Mouse (Mus musculus) brain, embryonic 14.5 days (tissue): ENCODE measurements around the gene Grn. TPM values are rescaled to one million over a fixed set of nuclear protein-coding genes. Genes with fewer than 3 reads are reported as not detected.

Experiments
- DNase-seq: peaks from one replicate; pipeline ENCODE4 v3.0.0-alpha.2; 2011; ENCODE audit warnings: low read depth
- CTCF ChIP-seq: fragments of 200-500 bp; IDR thresholded peaks from 2 replicates; pipeline ENCODE4 v1.5.1; 2012; ENCODE audit warnings: inconsistent platforms, mild to moderate bottlenecking, moderate library complexity, borderline replicate concordance; ENCODE audit not compliant: insufficient read depth, insufficient read length; ENCODE audit errors: extremely low read depth
- POLR2A ChIP-seq: fragments of 200-500 bp; IDR thresholded peaks from 2 replicates; pipeline ENCODE4 v1.6.1; 2012; ENCODE audit warnings: mild to moderate bottlenecking, inconsistent platforms, borderline replicate concordance; ENCODE audit not compliant: poor library complexity, insufficient read depth, insufficient read length, severe bottlenecking; ENCODE audit errors: extremely low read depth
- polyA plus RNA-seq: library from polyadenylated mRNA; depleted of rRNA; stranded (reverse); fragments of >200 nt; gene quantifications from 2 replicates; pipeline ENCODE4 v1.2.3, GENCODE M21; 2012

Gene Grn
- polyA plus RNA-seq, 1 experiment: 53.0 TPM

DNA sequence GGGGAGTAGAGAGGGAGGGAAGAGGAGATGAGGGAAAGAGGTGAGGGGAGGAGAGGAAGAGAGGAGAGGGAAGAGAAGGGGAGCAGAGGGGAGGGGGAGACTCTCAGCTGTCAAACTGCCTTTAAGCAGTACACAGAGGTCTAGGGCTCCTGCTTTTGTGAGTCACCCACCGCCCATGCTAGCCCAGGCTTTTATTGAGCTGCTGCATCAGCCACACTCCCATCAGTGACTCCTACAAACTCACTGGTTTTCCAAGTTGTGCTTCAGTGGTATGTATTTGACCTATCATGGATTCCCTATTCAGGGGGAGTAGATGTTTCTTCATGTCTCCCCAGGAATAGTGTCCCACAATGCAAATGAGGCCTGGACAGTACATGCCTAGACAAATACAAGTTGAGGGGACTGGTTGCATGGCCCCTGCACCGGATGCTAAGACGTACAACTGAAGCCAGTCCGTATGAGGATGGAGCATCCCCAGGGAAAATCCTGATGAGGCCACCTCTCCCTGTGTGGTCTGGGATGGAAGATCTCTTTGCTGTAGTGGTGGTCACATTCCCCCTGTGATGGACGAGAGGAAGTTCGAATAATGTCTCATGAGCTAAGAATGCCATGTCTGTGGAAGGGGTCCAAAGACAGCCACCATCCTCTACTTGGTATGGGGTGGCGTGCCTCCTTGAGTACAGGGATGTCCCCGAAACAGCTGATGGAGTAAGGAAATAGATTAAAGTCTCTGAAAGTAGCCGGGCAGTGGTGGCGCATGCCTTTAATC, 14.9 kb upstream of the Grn start:
- DNase-seq: no peak

DNA sequence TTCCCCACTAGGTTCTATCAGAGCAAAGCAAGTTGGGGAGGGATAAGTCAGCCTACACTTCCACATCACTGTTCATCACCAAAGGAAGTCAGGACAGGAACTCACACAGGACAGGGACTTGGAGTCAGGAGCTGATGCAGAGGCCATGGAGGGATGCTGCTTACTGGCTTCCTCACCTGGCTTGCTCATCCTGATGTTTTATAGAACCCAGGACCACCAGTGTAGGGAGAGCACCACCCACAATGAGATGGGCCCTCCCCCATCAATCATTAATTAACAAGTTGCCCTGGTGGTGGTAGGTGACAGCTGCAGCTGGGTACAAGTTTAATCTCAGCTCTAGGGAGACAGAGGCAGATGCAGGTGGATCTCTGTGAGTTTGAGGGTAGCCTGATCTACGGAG, 13.0 kb upstream of the Grn start:
- no peak for TF ChIP-seq CTCF
- no peak for TF ChIP-seq POLR2A
- DNase-seq: no peak

More for the DNA sequence above, 14.9 kb upstream of the Grn start:
- TF ChIP-seq POLR2A (no peak), CTCF (no peak)

DNA sequence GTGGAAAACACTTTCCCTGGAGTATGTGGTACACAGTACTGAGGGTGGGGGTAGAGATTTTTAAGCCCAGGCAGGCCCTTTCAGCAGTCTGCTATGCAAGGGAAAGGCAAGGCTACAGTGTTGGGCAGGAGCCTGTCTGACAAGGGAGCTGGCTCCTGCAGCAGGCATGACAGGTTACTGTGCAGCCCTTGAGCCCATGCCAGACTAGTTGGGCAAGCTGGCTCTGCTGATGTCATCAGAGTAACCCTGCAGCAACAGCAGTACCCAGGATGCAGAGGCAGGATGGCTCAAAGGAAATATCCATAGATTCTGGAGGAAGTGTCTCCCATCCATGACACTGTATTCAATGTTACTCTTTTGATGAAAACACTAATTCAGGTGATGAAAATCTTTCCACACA, 11.2 kb upstream of the Grn start:
- TF ChIP-seq POLR2A (no peak), CTCF (no peak)

DNA sequence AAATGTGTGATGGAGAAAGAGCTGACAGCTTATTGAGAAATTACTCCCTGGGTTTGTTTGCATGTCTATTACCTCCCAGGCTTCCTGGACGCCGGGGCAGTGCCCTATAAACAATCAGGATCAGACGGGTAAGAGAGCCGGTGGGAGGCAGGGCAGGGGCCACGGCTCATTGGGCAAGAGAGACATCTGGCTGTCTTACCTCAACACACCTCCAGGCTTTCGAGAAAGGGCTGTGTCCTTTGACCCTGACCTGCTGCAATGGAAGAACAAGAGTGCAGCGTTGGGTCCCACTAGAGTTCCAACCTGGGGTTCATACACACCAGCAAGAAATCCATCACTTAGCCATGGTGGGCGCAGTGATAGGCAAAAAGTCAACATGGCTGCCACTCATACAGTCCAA, 8.6 kb upstream of the Grn start:
- DNase-seq: no peak
- TF ChIP-seq CTCF: no peak
- no peak for TF ChIP-seq POLR2A

More for the DNA sequence above, 11.2 kb upstream of the Grn start:
- no peak for DNase-seq

DNA sequence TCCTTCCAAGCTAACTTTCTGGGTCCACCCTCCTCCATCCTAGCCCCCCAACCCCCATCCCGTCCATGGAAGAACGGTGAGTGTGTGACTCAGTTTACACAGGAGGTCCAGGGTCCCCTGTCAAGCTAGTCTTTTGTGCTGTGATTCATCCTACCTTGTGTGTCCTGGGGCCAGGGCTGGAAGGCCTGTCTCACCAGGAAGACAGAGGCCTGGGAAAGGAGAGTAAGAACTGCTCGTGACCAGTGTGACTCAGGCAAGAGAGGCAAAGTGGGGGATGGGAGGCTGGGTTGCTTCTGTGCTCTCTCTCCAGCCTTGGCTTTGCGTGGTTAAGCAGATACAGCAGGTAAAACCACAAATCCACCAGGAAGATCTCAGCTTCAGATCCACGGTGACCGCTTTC, 5.4 kb upstream of the Grn start:
- TF ChIP-seq CTCF: no peak
- no peak for TF ChIP-seq POLR2A
- DNase-seq: no peak

DNA sequence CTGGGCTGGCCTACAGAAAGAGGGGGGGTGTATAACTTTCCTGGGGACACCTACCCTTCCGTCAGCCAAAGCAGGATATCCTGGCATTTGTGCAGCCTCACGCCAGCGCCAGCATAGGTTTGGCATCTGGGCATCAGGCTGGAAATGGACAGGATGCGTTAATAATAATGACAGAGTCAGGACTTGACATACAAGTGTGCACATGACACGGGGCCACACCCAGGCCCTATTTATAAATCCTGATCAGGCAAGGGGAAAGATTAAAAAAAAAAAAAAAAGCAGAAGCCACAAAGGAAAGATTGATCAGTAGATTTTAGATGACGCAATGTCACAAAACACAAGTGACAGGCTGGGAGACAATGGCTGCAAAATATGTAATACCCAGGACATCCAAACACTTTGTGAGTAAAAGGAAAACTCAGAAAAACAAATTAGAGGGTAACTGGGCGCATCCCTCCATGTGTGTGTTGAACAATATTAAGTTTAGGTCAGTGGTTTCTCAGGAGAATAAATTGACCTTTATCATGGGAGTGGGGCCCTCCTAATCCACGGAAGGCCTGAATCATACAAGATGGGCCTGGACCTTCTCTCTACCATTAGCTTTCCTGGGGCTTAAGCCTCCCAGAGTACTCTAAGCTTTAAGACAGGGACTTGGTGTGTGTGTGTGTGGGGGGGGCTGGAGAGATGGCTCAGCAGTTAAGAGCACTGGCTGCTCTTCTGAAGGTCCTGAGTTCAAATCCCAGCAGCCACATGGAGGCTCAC, 4.4 kb upstream of the Grn start:
- TF ChIP-seq CTCF (no peak), POLR2A (no peak)
- no peak for DNase-seq

DNA sequence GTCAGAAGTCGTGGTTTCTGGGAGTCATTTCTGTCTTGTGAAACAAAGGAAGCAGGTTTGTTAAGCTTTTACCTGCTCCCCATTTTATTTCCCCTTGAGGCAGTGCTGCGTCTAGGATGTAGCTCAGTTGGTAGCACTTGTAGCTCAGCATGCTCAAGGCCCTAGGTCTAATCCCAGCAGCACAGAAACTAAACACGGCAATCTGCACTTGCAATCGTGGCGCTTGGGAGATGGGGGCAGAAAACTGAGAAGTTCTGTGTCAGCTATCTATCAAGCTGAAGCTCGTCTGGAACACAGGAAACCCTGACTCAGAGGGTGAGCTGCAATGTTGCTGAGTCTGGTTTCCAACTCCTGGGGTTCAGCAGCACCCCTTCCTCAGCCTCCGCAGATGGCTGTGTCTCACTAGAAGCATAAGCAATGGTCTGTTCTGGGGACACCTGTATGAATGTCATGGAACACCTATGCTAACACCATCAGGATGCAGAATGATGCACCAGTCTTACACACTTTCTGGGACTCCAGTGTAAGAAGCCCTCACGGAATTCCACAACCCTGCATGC, 1.1 kb upstream of the Grn start:
- TF ChIP-seq POLR2A (no peak), CTCF (no peak)
- no peak for DNase-seq

DNA sequence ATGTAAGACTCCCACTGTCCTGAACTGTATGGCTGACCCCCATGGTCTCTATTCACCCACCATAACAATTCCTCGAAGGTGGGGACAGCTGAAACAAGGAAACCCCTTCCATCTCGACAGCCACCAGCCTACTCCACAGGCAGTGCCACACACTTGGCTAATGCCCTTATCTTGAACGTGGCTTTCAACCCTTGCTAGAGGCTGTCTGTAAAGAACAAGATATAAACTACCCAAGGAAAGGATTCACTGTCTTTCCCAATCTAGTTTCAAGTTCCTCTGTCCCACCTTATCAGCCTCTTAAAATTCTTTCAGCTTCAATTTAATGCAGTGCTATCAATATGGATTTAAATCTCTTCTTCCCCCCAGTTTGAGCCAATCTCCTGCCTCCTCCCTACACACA, 564 bp upstream of the Grn start:
- DNase-seq: no peak
- TF ChIP-seq CTCF (no peak), POLR2A (no peak)

DNA sequence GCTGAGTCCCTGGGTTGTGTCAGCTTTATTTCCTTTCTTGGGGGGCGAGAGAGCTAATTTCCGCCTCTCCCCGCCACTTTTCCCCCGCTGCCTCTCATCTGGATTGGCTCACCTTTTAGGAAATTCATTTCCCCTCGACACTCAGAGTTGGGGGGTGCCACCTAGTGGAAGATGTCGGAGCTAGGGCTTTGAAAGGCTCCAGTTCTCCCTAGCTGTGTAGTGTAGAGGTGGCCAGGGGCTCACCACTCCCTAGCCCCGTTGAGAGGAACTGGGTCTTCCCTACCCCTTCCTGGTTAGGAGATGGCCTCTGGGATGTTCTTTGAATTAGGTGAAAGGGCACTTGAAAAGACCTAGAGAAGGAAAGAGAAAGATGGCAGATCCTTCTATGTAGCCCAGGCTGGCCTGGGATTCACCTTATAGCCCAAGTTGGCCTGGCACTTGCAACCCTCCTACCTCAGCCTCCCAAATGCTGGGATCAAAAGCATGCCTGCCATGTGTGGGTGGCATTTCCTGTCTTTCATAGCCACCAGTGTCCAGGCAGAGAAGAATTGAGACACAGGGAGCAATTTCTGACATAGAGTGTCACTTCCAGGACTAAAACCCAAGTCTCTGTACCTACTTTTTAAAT, 1.0 kb downstream of the Grn start:
- DNase-seq: peak; percentile 86
- TF ChIP-seq CTCF (peak; percentile 79), POLR2A (no peak)

DNA sequence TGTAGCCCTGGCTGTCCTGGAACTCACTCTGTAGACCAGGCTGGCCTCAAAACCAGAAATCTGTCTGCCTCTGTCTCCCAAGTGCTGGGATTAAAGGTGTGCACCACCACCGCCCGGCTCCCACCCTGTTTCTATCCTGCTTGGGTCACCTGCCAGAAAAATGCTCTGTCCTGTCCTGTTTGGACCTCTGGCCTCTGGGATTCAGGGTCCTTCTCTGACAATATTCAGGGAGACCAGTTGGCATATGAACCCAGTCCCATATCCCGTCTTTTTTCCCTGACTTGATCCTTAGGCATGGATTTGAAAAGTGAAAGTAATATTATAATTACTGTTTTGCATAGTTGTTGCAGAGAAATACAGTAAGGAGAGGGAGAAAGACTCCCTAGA, 1.6 kb downstream of the Grn start:
- DNase-seq: no peak
- TF ChIP-seq CTCF (no peak), POLR2A (no peak)
